Mouse (Mus musculus) colon, adult 2 months (tissue): ENCODE results near the gene Vmn2r6. TPM values are rescaled to one million over a fixed set of nuclear protein-coding genes. Genes with fewer than 3 reads are reported as not detected.

Experiments
- polyA plus RNA-seq: library from polyadenylated mRNA; depleted of rRNA; stranded (reverse); fragments of >200 nt; gene quantifications from 2 replicates; pipeline ENCODE4 v1.2.3, GENCODE M21; 2012; rRNA removed

Vmn2r6 gene
- polyA plus RNA-seq: not detected in 2 replicates

GRCm38 (mm10) chr3:64565730-64566129, at the start of gene Vmn2r6:
TSS of gene Vmn2r6 (minus strand) at chr3:64565830.

GRCm38 (mm10) chr3:64509742-64510141, 55.9 kb downstream of the Vmn2r6 start, which contains the start of gene Vmn2r5:
TSS of gene Vmn2r5 (minus strand) at chr3:64509842.

Other genes with a start within 250 kb of the Vmn2r6 start
- gene Vmn2r4, start 150.5 kb downstream of the Vmn2r6 start, polyA plus RNA-seq: not detected in 2 replicates
- not detected in 2 replicates for gene Vmn2r5, start 56.0 kb downstream of the Vmn2r6 start, polyA plus RNA-seq